In the genomic region with DNA sequence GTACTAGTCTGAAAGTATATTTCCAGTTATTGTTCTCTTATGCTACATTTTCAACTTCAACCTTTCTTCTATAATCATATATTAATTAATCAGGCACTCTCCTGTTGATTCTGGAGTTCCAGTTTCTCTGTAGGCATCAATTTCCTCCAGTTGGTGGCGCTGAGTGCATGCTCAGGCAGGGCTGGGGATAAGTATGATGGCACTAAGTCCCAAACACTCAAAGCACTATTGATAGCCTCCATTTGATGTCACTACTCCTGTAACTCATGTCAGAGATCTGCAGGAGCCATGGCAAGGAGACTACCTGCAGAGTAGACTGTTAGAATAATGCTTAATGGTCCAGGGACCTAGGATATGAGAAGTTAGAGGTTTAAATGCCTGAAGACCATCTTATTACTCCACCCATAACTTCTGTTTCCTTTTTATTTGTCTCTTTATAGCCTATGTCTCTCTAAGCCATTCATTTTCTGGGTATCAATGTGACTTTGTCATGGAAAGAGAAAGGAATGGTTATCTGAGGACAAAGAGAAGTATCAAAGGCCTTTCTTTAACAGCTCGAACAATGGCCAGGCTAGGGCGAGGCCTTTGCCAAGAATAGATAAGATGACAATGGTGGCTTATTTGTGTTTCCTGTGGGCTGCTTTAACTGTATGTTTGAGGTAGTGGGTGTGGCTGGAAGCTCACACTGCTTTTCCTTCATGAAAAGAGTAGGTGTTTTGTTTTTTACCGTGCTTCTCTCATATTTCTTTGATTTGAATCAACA, we compare ENCODE assay signal across 9 mouse cellular contexts.
DNase-seq lines count a peak whose midpoint lies in the region; ATAC-seq and TF ChIP-seq lines count a peak whose summit lies in the region.
"Had no signal": no experiment of that assay in that cellular context is flagged by ENCODE, and none has a peak within 500 bp of the region (broad histone marks: within the 10 kb centered on the region; RNA-seq: fewer than 3 reads in every experiment).

No protein-coding gene starts in this region.

- no peak for TF ChIP-seq EP300 in ES-Bruce4 (IDR thresholded peaks at IDR 0.05; ENCODE audit: insufficient read depth, low read depth, low read length)

- H3K4me1 ChIP-seq in hindbrain, embryonic 11.5 days (replicated peaks; ENCODE audit: control insufficient read depth, insufficient read depth, low read length): no peaks in the 10 kb centered on the region
- H3K4me1 ChIP-seq in hindbrain, embryonic 10.5 days (replicated peaks): no peaks in the 10 kb centered on the region
- no peaks in the 10 kb centered on the region for H3K4me1 ChIP-seq in ES-Bruce4 (ENCODE audit: control insufficient read depth, insufficient read depth, low read length)
- H3K4me1 ChIP-seq in forebrain, embryonic 13.5 days: no peaks in the 10 kb centered on the region
- no peaks in the 10 kb centered on the region for H3K4me1 ChIP-seq in intestine, embryonic 16.5 days (ENCODE audit: control insufficient read depth, insufficient read depth, low read length)
- H3K4me1 ChIP-seq: lung, embryonic 15.5 days had no signal

- no peak for ATAC-seq in hindbrain, embryonic 11.5 days (ENCODE audit: low FRiP score)
- peak; percentile 100 for ATAC-seq in megakaryocyte, adult 5-6 weeks (ENCODE audit: poor library complexity, severe bottlenecking)
- ATAC-seq in forebrain, embryonic 13.5 days: no peak
- ATAC-seq in intestine, embryonic 16.5 days: no peak

- no peak overlapping the region for H3K9ac ChIP-seq in hindbrain, embryonic 11.5 days (ENCODE audit: low read depth, low read length)
- H3K9ac ChIP-seq in ES-Bruce4 (ENCODE audit: low read depth, poor library complexity, severe bottlenecking): no peak overlapping the region
- no peak overlapping the region for H3K9ac ChIP-seq in forebrain, embryonic 13.5 days
- no peak overlapping the region for H3K9ac ChIP-seq in intestine, embryonic 16.5 days (ENCODE audit: low read depth, low read length)
- H3K9ac ChIP-seq: lung, embryonic 15.5 days had no signal

- H3K36me3 ChIP-seq in hindbrain, embryonic 11.5 days (ENCODE audit: control insufficient read depth, insufficient read depth, low read length): no peaks in the 10 kb centered on the region
- no peaks in the 10 kb centered on the region for H3K36me3 ChIP-seq in hindbrain, embryonic 10.5 days
- no peaks in the 10 kb centered on the region for H3K36me3 ChIP-seq in ES-Bruce4 (ENCODE audit: control insufficient read depth, insufficient read depth, low read length, poor library complexity, severe bottlenecking)
- no peaks in the 10 kb centered on the region for H3K36me3 ChIP-seq in forebrain, embryonic 13.5 days (ENCODE audit: poor library complexity, severe bottlenecking)
- H3K36me3 ChIP-seq in intestine, embryonic 16.5 days (ENCODE audit: control insufficient read depth, insufficient read depth, low read length): no peaks in the 10 kb centered on the region
- H3K36me3 ChIP-seq: lung, embryonic 15.5 days had no signal

- DNase-seq in hindbrain, embryonic 11.5 days (ENCODE audit: low spot score): peak; percentile 8
- DNase-seq in hindbrain, embryonic 10.5 days (ENCODE audit: low spot score): no peak
- DNase-seq in c-Kit-positive CD71-positive TER-119-positive erythroid progenitor cells, embryonic 14.5 days (ENCODE audit: low spot score): peak; percentile 2
- peak; percentile 38 to 45 for DNase-seq in kidney, postnatal 4 days

- H3K4me3 ChIP-seq in hindbrain, embryonic 11.5 days (ENCODE audit: low read depth, low read length): no peak overlapping the region
- no peak overlapping the region for H3K4me3 ChIP-seq in hindbrain, embryonic 10.5 days
- no peak overlapping the region for H3K4me3 ChIP-seq in ES-Bruce4 (ENCODE audit: low read depth, low read length)
- no peak overlapping the region for H3K4me3 ChIP-seq in forebrain, embryonic 13.5 days
- no peak overlapping the region for H3K4me3 ChIP-seq in intestine, embryonic 16.5 days (ENCODE audit: low read length)
- H3K4me3 ChIP-seq: lung, embryonic 15.5 days had no signal

- TF ChIP-seq CTCF in ES-Bruce4 (IDR thresholded peaks at IDR 0.05; ENCODE audit: low read depth, low read length): peak; percentile 54

- H3K27ac ChIP-seq in hindbrain, embryonic 11.5 days (ENCODE audit: low read depth, low read length): no peak overlapping the region
- no peak overlapping the region for H3K27ac ChIP-seq in hindbrain, embryonic 10.5 days
- no peak overlapping the region for H3K27ac ChIP-seq in ES-Bruce4 (ENCODE audit: insufficient read depth, low read length)
- H3K27ac ChIP-seq in forebrain, embryonic 13.5 days: no peak overlapping the region
- H3K27ac ChIP-seq in intestine, embryonic 16.5 days (ENCODE audit: low read length): no peak overlapping the region
- H3K27ac ChIP-seq: lung, embryonic 15.5 days had no signal

- H3K27me3 ChIP-seq in hindbrain, embryonic 11.5 days (ENCODE audit: control insufficient read depth, insufficient read depth, low read length): no peaks in the 10 kb centered on the region
- H3K27me3 ChIP-seq in hindbrain, embryonic 10.5 days (ENCODE audit: insufficient read depth, poor library complexity, severe bottlenecking): no peaks in the 10 kb centered on the region
- H3K27me3 ChIP-seq in ES-Bruce4 (ENCODE audit: control insufficient read depth, insufficient read depth, low read length, poor library complexity, severe bottlenecking): no peaks in the 10 kb centered on the region
- no peaks in the 10 kb centered on the region for H3K27me3 ChIP-seq in forebrain, embryonic 13.5 days
- no peaks in the 10 kb centered on the region for H3K27me3 ChIP-seq in intestine, embryonic 16.5 days (replicated peaks; ENCODE audit: control insufficient read depth, insufficient read depth, low read length)
- H3K27me3 ChIP-seq: lung, embryonic 15.5 days had no signal

- 53% methylated on average over 4 of the region's 4 CpGs for WGBS in hindbrain, embryonic 11.5 days
- 67% methylated on average over 4 of the region's 4 CpGs for WGBS in hindbrain, embryonic 10.5 days
- WGBS in forebrain, embryonic 13.5 days: 71% methylated on average over 4 of the region's 4 CpGs
- 44% methylated on average over 4 of the region's 4 CpGs for WGBS in intestine, embryonic 16.5 days

- no peaks in the 10 kb centered on the region for H3K9me3 ChIP-seq in hindbrain, embryonic 11.5 days (ENCODE audit: control insufficient read depth, low read length)
- no peaks in the 10 kb centered on the region for H3K9me3 ChIP-seq in hindbrain, embryonic 10.5 days
- no peaks in the 10 kb centered on the region for H3K9me3 ChIP-seq in ES-Bruce4 (replicated peaks; ENCODE audit: control insufficient read depth, insufficient read depth, low read length, poor library complexity, severe bottlenecking)
- no peaks in the 10 kb centered on the region for H3K9me3 ChIP-seq in forebrain, embryonic 13.5 days (replicated peaks)
- H3K9me3 ChIP-seq in intestine, embryonic 16.5 days (ENCODE audit: control insufficient read depth, low read length): no peaks in the 10 kb centered on the region
- H3K9me3 ChIP-seq: lung, embryonic 15.5 days had no signal

- H3K4me2 ChIP-seq in hindbrain, embryonic 11.5 days (replicated peaks; ENCODE audit: low read depth, low read length): no peak overlapping the region
- no peak overlapping the region for H3K4me2 ChIP-seq in forebrain, embryonic 13.5 days
- no peak overlapping the region for H3K4me2 ChIP-seq in intestine, embryonic 16.5 days (ENCODE audit: low read depth, low read length)
- H3K4me2 ChIP-seq: lung, embryonic 15.5 days had no signal

- TF ChIP-seq POLR2A in ES-Bruce4 (IDR thresholded peaks at IDR 0.05; ENCODE audit: insufficient read depth, low read length): no peak
